Mouse (Mus musculus): ENCODE data around the gene Bach2.

- TF ChIP-seq EP300 (IDR thresholded peaks at IDR 0.05; ENCODE audit: low read depth): no peak
- TF ChIP-seq CTCF (IDR thresholded peaks at IDR 0.05; ENCODE audit: low read depth): no peak
Measured at GRCm38 (mm10) chr4:32246801-32247200, 8.2 kb downstream of the Bach2 start.

Measured in heart, postnatal 0 days (tissue).